Mouse (Mus musculus) macrophage (primary cell): Measurements from ENCODE around the gene Spata31d1c. TPM values are rescaled to one million over a fixed set of nuclear protein-coding genes. Genes with fewer than 3 reads are reported as not detected.

Source experiments
- H3K27ac ChIP-seq: fragments of 350-480 bp; formaldehyde crosslinking; 2 replicates; pipeline ENCODE4 v1.9.0; 2021
- H3K36me3 ChIP-seq: fragments of 350-480 bp; formaldehyde crosslinking; 2 replicates; pipeline ENCODE4 v1.9.0; 2021; ENCODE audit errors: inconsistent target
- H3K4me3 ChIP-seq: fragments of 350-480 bp; formaldehyde crosslinking; 2 replicates; pipeline ENCODE4 v1.9.0; 2021; ENCODE audit errors: inconsistent target
- H3K79me2 ChIP-seq: fragments of 350-480 bp; formaldehyde crosslinking; 2 replicates; pipeline ENCODE4 v1.9.0; 2021; ENCODE audit errors: inconsistent target
- WGBS: methylation state at CpG from one replicate; pipeline ENCODE4 v1.1.7; 2026; ENCODE audit warnings: inconsistent platforms; ENCODE audit not compliant: missing documents; 5-methylcytosine and 5-hydroxymethylcytosine counted together
- polyA plus RNA-seq: library from polyadenylated mRNA; stranded (reverse); fragments of 250-400 nt; gene quantifications from 3 replicates; pipeline ENCODE4 v1.2.4, GENCODE M21; 2018; ENCODE audit warnings: inconsistent platforms
- total RNA-seq, 78 experiments: library from RNA; depleted of rRNA; stranded (reverse); fragments of 250-400 nt; gene quantifications; 1 replicate in 9 of 78; 2 replicates in 24 of 78; 3 replicates in 43 of 78; 4 replicates in 2 of 78; pipeline ENCODE4 v1.2.4; 2018; ENCODE audit warnings: inconsistent platforms in 56 of 78

Gene Spata31d1c
- not detected for total RNA-seq (2018; cell fraction: chromatin; rRNA removed)
- not detected for total RNA-seq (2018; cell fraction: cytosol; rRNA removed)
- total RNA-seq (2018; cell fraction: nucleus; rRNA removed), result not detected
- polyA plus RNA-seq, result not detected in 3 replicates

DNA sequence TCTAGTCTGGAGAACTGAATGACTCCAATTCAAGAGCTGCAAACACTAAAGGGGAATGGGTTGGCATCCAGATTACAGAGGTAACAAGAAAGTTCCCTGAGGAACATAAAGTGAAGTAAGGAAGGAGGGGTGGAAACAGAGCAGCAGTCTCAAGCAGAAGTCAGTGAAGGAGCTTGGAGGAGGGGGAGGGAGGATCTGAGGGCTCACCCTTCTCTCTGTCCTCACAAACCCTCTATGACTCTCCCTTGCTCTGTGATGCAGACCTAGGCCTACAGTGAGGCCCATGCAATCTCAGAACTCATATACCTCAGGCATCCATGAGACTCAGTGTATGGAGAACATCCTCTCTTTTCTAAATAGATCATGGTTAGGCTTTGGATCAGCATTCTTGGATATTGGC, at the start of gene Spata31d1c:
Spata31d1c (plus strand) TSS at position 301 of the 400 bp plus-strand sequence.
- no peak within 1 kb of the TSS for H3K4me3 ChIP-seq
- H3K36me3 ChIP-seq, result no peaks in the 10 kb centered on the region
- no peak within 1 kb of the TSS for H3K27ac ChIP-seq
- no peaks in the 10 kb centered on the region for H3K79me2 ChIP-seq

DNA sequence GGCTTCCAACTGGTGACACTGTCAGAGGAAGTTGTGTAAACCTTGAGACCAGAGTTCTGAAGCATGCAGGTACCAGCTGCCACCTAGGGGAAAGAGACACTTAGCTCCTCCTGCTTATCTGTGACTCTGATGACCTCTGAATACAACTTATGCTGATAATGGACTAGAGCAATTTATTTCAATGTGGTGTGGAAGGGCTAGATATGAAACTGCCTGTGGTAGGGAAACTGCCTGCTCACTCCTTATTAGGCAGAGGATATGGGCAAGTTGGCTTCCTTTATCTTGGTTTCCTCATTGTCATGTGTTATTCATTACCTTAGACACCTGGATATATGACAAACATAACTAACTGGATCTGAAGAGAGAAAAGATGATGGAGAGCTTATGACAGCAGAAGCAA, 44.0 kb upstream of the Spata31d1c start:
- Histone ChIP-seq H3K27ac (no peak overlapping the region), H3K4me3 (no peak overlapping the region), H3K36me3 (no peaks in the 10 kb centered on the region), H3K79me2 (no peaks in the 10 kb centered on the region)

DNA sequence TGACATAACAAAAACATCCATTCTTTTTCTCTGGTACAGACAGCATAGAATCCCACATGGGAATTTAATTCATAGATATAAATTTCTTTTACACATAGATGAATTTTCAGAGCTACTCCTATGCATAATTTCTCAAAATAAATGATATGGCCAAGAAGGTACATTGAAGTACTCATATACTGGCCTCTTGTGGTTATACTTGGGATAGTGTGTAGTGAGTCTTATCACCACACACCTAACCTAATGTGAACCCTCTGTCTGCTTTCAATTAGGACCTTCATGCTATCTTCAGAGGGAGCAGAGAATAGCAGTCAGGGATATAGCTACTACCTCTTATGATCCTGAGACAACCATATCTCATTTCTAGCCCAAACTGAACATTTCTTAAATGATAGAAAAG, 27.4 kb upstream of the Spata31d1c start:
- Histone ChIP-seq H3K27ac (no peak overlapping the region), H3K36me3 (no peaks in the 10 kb centered on the region), H3K79me2 (no peaks in the 10 kb centered on the region), H3K4me3 (no peak overlapping the region)

DNA sequence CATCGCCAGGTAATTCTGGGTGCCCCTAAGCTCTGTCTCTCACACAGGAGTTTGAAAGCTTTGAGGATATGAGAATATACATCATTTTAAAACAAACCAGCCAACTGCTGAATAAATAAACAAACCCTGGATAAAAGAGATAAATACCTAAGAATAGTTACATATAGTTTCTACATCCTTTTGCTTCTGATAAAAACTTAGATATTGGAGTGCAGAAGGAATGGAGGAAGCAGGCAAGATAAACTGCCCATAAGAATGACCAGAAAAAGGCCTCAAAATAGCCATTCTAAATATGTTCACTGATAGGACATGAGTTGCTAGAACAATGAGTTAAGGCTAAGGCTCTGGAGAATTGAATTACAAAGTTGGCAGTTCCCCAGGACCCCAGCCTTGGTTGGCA, 26.1 kb upstream of the Spata31d1c start:
- no peaks in the 10 kb centered on the region for H3K79me2 ChIP-seq
- no peak overlapping the region for H3K27ac ChIP-seq
- no peak overlapping the region for H3K4me3 ChIP-seq
- no peaks in the 10 kb centered on the region for H3K36me3 ChIP-seq
- 70% methylated on average over 1 of the region's 1 CpGs for WGBS

DNA sequence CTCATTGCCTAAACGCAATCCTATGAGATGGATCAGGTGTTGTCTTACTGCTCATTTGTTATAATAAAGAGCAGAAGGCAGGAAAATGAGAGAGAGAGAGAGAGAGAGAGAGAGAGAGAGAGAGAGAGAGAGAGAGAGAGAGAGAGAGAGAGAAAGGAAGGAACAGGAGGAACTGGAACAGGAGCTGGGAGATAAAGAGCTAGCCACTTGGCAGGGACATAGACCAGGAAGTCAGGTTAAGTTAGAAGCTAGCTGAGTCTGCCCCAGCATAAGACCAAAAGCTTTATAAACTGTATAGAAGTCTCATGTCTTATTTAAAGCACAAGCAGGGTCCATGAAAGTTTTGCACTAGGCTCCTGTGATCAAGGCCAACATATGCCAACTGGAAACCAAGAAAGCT, 24.9 kb upstream of the Spata31d1c start:
- Histone ChIP-seq H3K4me3 (no peak overlapping the region), H3K36me3 (no peaks in the 10 kb centered on the region), H3K79me2 (no peaks in the 10 kb centered on the region), H3K27ac (no peak overlapping the region)
- 20% methylated on average over 1 of the region's 1 CpGs for WGBS

DNA sequence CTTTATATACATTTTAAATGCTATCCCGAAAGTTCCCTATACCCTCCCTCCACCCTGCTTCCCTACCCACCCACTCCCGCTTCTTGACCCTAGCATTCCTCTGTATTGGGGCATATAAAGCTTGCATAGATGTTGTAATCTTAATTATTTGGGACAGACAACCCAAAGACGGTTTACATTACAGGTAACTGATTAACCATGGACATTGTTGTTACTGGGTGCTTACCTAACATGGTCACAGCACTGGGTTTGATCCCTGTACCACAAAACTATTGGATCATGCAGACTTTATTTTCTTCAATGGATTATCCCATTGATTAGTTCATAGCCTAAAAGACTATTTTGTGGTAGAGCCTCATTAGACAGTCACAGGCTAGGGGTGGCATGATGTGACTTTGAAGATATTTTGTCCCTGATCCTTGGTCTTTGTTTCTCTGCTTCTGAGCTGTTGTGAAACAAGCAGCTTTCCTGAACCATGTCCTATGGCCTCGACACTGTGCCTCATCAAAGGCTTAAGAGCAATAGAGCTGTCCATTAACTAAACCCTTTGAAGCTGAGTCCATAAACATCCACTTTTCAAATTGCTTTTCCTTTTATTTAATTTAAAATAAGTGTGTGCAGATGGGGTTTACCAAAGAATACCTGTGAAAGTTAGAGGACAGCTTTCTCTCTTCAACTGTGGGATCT, 21.7 kb upstream of the Spata31d1c start:
- H3K4me3 ChIP-seq, result no peak overlapping the region
- H3K36me3 ChIP-seq, result no peaks in the 10 kb centered on the region
- H3K27ac ChIP-seq, result no peak overlapping the region
- no peaks in the 10 kb centered on the region for H3K79me2 ChIP-seq
- 78% methylated on average over 4 of the region's 4 CpGs for WGBS

DNA sequence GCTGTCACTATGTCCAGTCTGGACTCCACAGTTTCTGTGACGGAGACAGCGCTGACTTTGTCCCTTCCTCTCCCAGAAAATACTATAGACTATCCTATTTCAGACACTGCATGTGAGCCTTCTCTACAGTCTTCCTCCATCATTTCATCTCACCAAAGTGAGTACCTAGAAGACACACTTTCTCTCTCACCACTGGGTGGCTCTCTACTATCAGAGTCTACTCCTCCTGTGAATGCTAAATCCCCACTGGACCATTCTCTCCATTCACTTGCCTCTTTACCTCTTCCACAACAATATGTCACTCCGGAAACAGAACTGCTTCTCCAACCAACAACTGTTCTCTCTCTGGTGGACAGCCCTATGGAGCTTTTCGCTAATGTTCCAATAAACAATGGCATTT, 2.2 kb downstream of the Spata31d1c start:
- 59% methylated on average over 4 of the region's 4 CpGs for WGBS
- no peaks in the 10 kb centered on the region for H3K36me3 ChIP-seq
- no peaks in the 10 kb centered on the region for H3K79me2 ChIP-seq
- H3K4me3 ChIP-seq, result no peak overlapping the region
- H3K27ac ChIP-seq, result no peak overlapping the region

DNA sequence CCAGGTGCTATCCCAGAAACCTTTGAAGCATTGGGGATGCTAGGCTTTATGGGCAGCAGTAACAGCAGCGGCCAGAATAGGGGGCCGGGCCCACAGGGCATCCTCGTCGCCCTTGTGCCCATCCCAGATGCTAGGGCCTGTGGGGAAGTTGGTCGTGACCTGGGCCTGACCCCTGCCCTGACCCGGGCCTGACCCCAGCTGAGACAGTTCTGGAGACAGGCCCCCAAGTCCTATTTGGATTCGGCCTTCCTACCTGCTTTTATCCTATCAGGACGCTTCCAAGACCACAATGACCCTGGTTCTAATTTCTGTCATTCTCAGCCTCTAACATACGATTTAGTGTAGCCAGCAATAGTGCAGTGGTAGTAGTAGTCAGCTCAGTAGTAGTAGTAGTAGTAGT, 19.8 kb downstream of the Spata31d1c start, which contains the start of gene Prss47:
Prss47 (minus strand) TSS at position 101 of the 400 bp plus-strand sequence.
- WGBS, result 89% methylated on average over 5 of the region's 9 CpGs
- Histone ChIP-seq H3K4me3 (no peak within 1 kb of the TSS), H3K36me3 (no peaks in the 10 kb centered on the region), H3K79me2 (no peaks in the 10 kb centered on the region), H3K27ac (no peak within 1 kb of the TSS)

DNA sequence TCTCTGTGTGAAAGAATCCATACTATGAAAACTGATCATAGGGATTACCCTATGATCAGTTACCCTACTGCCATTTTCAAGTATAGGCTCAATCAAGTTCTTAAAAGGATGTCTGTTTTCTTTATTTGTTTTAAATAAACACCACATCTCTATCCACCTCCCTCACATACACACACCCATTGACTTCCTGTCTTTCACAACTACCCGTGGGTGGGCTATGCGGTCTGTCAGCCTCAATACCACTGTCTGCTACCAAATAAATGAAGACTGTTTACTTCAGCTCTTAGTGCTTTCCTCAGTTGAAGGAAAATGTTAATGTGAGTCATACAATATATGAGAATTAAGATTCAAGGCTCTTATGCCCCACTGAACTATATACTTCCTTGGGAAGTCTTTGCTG, 37.1 kb downstream of the Spata31d1c start:
- H3K79me2 ChIP-seq, result no peaks in the 10 kb centered on the region
- H3K4me3 ChIP-seq, result no peak overlapping the region
- peaks cover 44% of the 10 kb centered on the region for H3K36me3 ChIP-seq
- WGBS, result 53% methylated on average over 2 of the region's 2 CpGs
- no peak overlapping the region for H3K27ac ChIP-seq

Other genes with a start within 250 kb of the Spata31d1c start
- gene Cntnap3, start 129.1 kb upstream of the Spata31d1c start, polyA plus RNA-seq, result not detected in 3 replicates
- gene Spata31, start 115.7 kb upstream of the Spata31d1c start, polyA plus RNA-seq, result not detected in 3 replicates
- not detected in 3 replicates for gene Prss47, start 19.7 kb downstream of the Spata31d1c start, polyA plus RNA-seq
- gene Mfsd14b, start 79.9 kb downstream of the Spata31d1c start, polyA plus RNA-seq, result 44.9 to 54.6 TPM (median 47.6 TPM) in 3 replicates
- gene Olfr465-ps1, start 105.0 kb downstream of the Spata31d1c start, polyA plus RNA-seq, result not detected in 3 replicates
- gene Olfr466, start 117.2 kb downstream of the Spata31d1c start, polyA plus RNA-seq, result not detected in 3 replicates
- gene Nlrp4f, start 172.9 kb downstream of the Spata31d1c start, polyA plus RNA-seq, result 0.03 TPM in 1 of 3 replicates, not detected in the others
- not detected in 3 replicates for gene Gm10775, start 226.5 kb downstream of the Spata31d1c start, polyA plus RNA-seq
- 8.6 to 15.6 TPM (median 14.0 TPM) in 3 replicates for gene Zfp369, start 245.8 kb downstream of the Spata31d1c start, polyA plus RNA-seq